Mouse (Mus musculus): ENCODE results near the gene Odf2. TPM values are rescaled to one million over a fixed set of nuclear protein-coding genes. Genes with fewer than 3 reads are reported as not detected.
"Not testable (repeated sequence)": the region's sequence is repeated elsewhere in the genome, so short reads cannot be mapped to it uniquely, and the experiment has no call there.

Odf2 gene
- total and polyA plus RNA-seq, 2 experiments from 2014 or later, result 90.9 to 102 TPM

GRCm38 (mm10) chr2:29873801-29874200, 15.2 kb upstream of the Odf2 start:
- WGBS, result 93% methylated on average over 4 of the region's 4 CpGs
- H3K4me2 ChIP-seq (ENCODE audit: low read depth, low read length, poor library complexity, severe bottlenecking), result no peak overlapping the region
- no peak overlapping the region for H3K4me3 ChIP-seq (ENCODE audit: low read depth, low read length)
- H3K9me3 ChIP-seq (ENCODE audit: low read length), result no peaks in the 10 kb centered on the region
- TF ChIP-seq CTCF (IDR thresholded peaks at IDR 0.05), result no peak
- H3K9ac ChIP-seq (replicated peaks; ENCODE audit: low read length, poor library complexity, severe bottlenecking), result no peak overlapping the region
- ATAC-seq (ENCODE audit: low FRiP score) (no peak), DNase-seq (ENCODE audit: low spot score) (no peak)
- H3K36me3 ChIP-seq (ENCODE audit: insufficient read depth, low read length), result peaks cover 16% of the 10 kb centered on the region
- no peak overlapping the region for H3K27ac ChIP-seq (ENCODE audit: low read depth, low read length)
- no peaks in the 10 kb centered on the region for H3K27me3 ChIP-seq (ENCODE audit: insufficient read depth, low read length)
- 0 out of 2 replicates have a peak, but pooled peaks cover 4% of the 10 kb centered on the region for H3K4me1 ChIP-seq (ENCODE audit: insufficient read depth, low read length)

- no peak overlapping the region for H3K27ac ChIP-seq (ENCODE audit: low read depth, low read length)
- TF ChIP-seq CTCF (IDR thresholded peaks at IDR 0.05), result no peak
- ATAC-seq (ENCODE audit: low FRiP score) (no peak), DNase-seq (ENCODE audit: low spot score) (peak; percentile 57)
- no peaks in the 10 kb centered on the region for H3K4me1 ChIP-seq (ENCODE audit: insufficient read depth, low read length)
- no peak overlapping the region for H3K9ac ChIP-seq (replicated peaks; ENCODE audit: low read length, poor library complexity, severe bottlenecking)
- peaks cover 10% of the 10 kb centered on the region for H3K36me3 ChIP-seq (ENCODE audit: insufficient read depth, low read length)
- H3K9me3 ChIP-seq (ENCODE audit: low read length), result no peaks in the 10 kb centered on the region
- H3K4me3 ChIP-seq (ENCODE audit: low read depth, low read length), result no peak overlapping the region
- 38% methylated on average over 4 of the region's 4 CpGs for WGBS
- no peak overlapping the region for H3K4me2 ChIP-seq (ENCODE audit: low read depth, low read length, poor library complexity, severe bottlenecking)
- H3K27me3 ChIP-seq (ENCODE audit: insufficient read depth, low read length), result no peaks in the 10 kb centered on the region
Measured at GRCm38 (mm10) chr2:29878061-29878460, 11.0 kb upstream of the Odf2 start.

- no peak overlapping the region for H3K4me2 ChIP-seq (ENCODE audit: low read depth, low read length, poor library complexity, severe bottlenecking)
- H3K4me1 ChIP-seq (ENCODE audit: insufficient read depth, low read length), result no peaks in the 10 kb centered on the region
- 88% methylated on average over 8 of the region's 8 CpGs for WGBS
- H3K4me3 ChIP-seq (ENCODE audit: low read depth, low read length), result no peak overlapping the region
- DNase-seq (ENCODE audit: low spot score) (no peak), ATAC-seq (ENCODE audit: low FRiP score) (no peak)
- no peak overlapping the region for H3K9ac ChIP-seq (replicated peaks; ENCODE audit: low read length, poor library complexity, severe bottlenecking)
- no peak for TF ChIP-seq CTCF (IDR thresholded peaks at IDR 0.05)
- no peak overlapping the region for H3K27ac ChIP-seq (ENCODE audit: low read depth, low read length)
- H3K9me3 ChIP-seq (ENCODE audit: low read length), result no peaks in the 10 kb centered on the region
- peaks cover 10% of the 10 kb centered on the region for H3K36me3 ChIP-seq (ENCODE audit: insufficient read depth, low read length)
- no peaks in the 10 kb centered on the region for H3K27me3 ChIP-seq (ENCODE audit: insufficient read depth, low read length)
Measured at GRCm38 (mm10) chr2:29879191-29879590, 9.8 kb upstream of the Odf2 start.

- TF ChIP-seq CTCF (IDR thresholded peaks at IDR 0.05), result no peak
- Histone ChIP-seq H3K27ac (ENCODE audit: low read depth, low read length) (no peak overlapping the region), H3K9ac (replicated peaks; ENCODE audit: low read length, poor library complexity, severe bottlenecking) (no peak overlapping the region), H3K4me2 (ENCODE audit: low read depth, low read length, poor library complexity, severe bottlenecking) (no peak overlapping the region), H3K27me3 (ENCODE audit: insufficient read depth, low read length) (no peaks in the 10 kb centered on the region), H3K4me1 (ENCODE audit: insufficient read depth, low read length) (no peaks in the 10 kb centered on the region), H3K4me3 (ENCODE audit: low read depth, low read length) (no peak overlapping the region), H3K9me3 (ENCODE audit: low read length) (no peaks in the 10 kb centered on the region), H3K36me3 (ENCODE audit: insufficient read depth, low read length) (peaks cover 10% of the 10 kb centered on the region)
- ATAC-seq (ENCODE audit: low FRiP score), result no peak
- 85% methylated on average over 17 of the region's 17 CpGs for WGBS
- DNase-seq (ENCODE audit: low spot score), result no peak
Measured at GRCm38 (mm10) chr2:29879964-29880830, 8.8 kb upstream of the Odf2 start.

- DNase-seq (ENCODE audit: low spot score); ATAC-seq (ENCODE audit: low FRiP score); H3K4me1 ChIP-seq (ENCODE audit: insufficient read depth, low read length); H3K36me3 ChIP-seq (ENCODE audit: insufficient read depth, low read length); H3K9me3 ChIP-seq (ENCODE audit: low read length); H3K4me2 ChIP-seq (ENCODE audit: low read depth, low read length, poor library complexity, severe bottlenecking); H3K4me3 ChIP-seq (ENCODE audit: low read depth, low read length); H3K9ac ChIP-seq (replicated peaks; ENCODE audit: low read length, poor library complexity, severe bottlenecking); H3K27me3 ChIP-seq (ENCODE audit: insufficient read depth, low read length); H3K27ac ChIP-seq (ENCODE audit: low read depth, low read length): not testable (repeated sequence)
- WGBS, result 83% methylated on average over 9 of the region's 9 CpGs
Measured at GRCm38 (mm10) chr2:29886659-29887292, 2.2 kb upstream of the Odf2 start.

Measured in midbrain, postnatal 0 days (tissue).